Mouse (Mus musculus) thymus, postnatal 10 days (tissue): ENCODE measurements around the gene Eif3m.

Experiments
- DNase-seq, 2 experiments: peaks; one replicate each; pipeline ENCODE4 v3.0.0; 2021; ENCODE audit warnings: low spot score in 2 of 2

The Eif3m gene

GRCm38 (mm10) chr2:105016192-105016966, 501 bp downstream of the Eif3m start:
- no peak for DNase-seq

GRCm38 (mm10) chr2:105007236-105007635, 9.6 kb downstream of the Eif3m start:
- no peak for DNase-seq

GRCm38 (mm10) chr2:104996201-104996600, 20.7 kb downstream of the Eif3m start:
- DNase-seq, result no peak

GRCm38 (mm10) chr2:104994436-104994835, 22.4 kb downstream of the Eif3m start:
- DNase-seq, result no peak

- no peak for DNase-seq
Observed at GRCm38 (mm10) chr2:104988974-104989373, 27.9 kb downstream of the Eif3m start.

- DNase-seq, result no peak
Observed at GRCm38 (mm10) chr2:104985796-104986195, 31.1 kb downstream of the Eif3m start.

- no peak for DNase-seq
Observed at GRCm38 (mm10) chr2:104981712-104982111, 35.2 kb downstream of the Eif3m start.

GRCm38 (mm10) chr2:104964492-104964891, 52.4 kb downstream of the Eif3m start:
- DNase-seq, result no peak
